ENCODE assay signal across 8 mouse cellular contexts in the genomic region with DNA sequence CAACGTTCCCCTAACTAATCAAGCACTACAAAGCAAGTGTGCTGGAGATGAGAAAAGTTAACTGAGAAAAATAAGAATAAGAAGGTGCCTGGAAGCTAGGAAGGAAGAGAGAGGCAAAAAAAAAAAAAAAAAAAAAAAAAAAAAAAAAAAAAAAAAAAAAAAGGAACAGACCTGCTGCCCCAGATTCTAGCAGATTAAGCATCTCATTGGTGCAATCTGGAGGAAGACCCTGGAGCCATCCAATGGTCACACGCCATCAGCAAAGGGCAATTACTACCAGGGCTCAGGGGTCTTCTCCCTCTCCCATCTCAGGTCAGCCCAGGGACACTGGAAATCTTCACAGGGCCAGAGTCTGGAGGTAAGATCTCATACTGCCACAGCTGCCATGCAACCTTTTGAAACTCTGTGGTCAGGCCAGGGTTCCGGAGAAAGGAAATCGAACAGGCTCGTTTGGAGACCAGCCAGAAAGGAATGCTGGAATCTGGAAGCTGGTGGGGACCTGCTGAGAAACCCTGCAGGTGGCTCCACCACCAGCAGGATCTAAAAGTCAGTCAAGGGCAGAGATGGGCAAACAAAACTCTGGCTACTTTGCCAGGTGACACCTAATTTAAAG. TPM values are rescaled to one million over a fixed set of nuclear protein-coding genes. Genes with fewer than 3 reads are reported as not detected.
A peak's percentile ranks its signal among the peaks of the same experiment; 100 is the strongest.
DNase-seq lines count a peak whose midpoint lies in the region; ATAC-seq and TF ChIP-seq lines count a peak whose summit lies in the region.

No protein-coding gene starts in this region.

- H3K9ac ChIP-seq in limb, embryonic 12.5 days (replicated peaks): no peak overlapping the region

- H3K27me3 ChIP-seq in limb, embryonic 12.5 days: no peaks in the 10 kb centered on the region

- ATAC-seq in limb, embryonic 12.5 days (ENCODE audit: insufficient number of reproducible peaks, insufficient read depth, low FRiP score, low TSS enrichment, low read depth): no peak
- ATAC-seq in CD4-positive, CD25-positive, alpha-beta regulatory T cell, adult 4 months: no peak

- H3K36me3 ChIP-seq in limb, embryonic 12.5 days: 0 out of 2 replicates have a peak, but pooled peaks cover 5% of the 10 kb centered on the region

- H3K9me3 ChIP-seq in limb, embryonic 12.5 days: no peaks in the 10 kb centered on the region

- peak overlapping the region; percentile 86 for H3K27ac ChIP-seq in gastrocnemius, adult 2 months
- peak overlapping the region; percentile 78 for H3K27ac ChIP-seq in limb, embryonic 12.5 days

- H3K4me2 ChIP-seq in limb, embryonic 12.5 days: no peak overlapping the region

- H3K4me1 ChIP-seq in limb, embryonic 12.5 days (replicated peaks): peaks cover 81% of the 10 kb centered on the region

- H3K4me3 ChIP-seq in gastrocnemius, adult 2 months: 0 out of 2 replicates have a peak overlapping the region, but pooled peaks have one; percentile 9
- no peak overlapping the region for H3K4me3 ChIP-seq in limb, embryonic 12.5 days (replicated peaks)

- intact Hi-C loops in gastrocnemius, adult 2 months (cut with DNase I): loop anchor here (5.0 kb wide), 1 partner anchor 46 kb away; no protein-coding TSS in a partner anchor
- intact Hi-C loops in gastrocnemius, postnatal 36 days (cut with DNase I): loop anchor here (5.0 kb wide), 1 partner anchor 46 kb away; no protein-coding TSS in a partner anchor
- intact Hi-C loops in heart, postnatal 10 days (cut with DNase I): loop anchor here (1.0 kb wide), 1 partner anchor 13 kb away; no protein-coding TSS in a partner anchor

- 26% methylated on average over 5 of the region's 5 CpGs for WGBS in limb, embryonic 12.5 days

- TF ChIP-seq CTCF in gastrocnemius, adult 2 months (IDR thresholded peaks at IDR 0.05): no peak

- no peak for DNase-seq in gastrocnemius, adult 2 months
- no peak for DNase-seq in gastrocnemius, postnatal 36 days
- DNase-seq in ES-CJ7 (ENCODE audit: low read depth, low spot score): peak; percentile 58
- DNase-seq in heart, postnatal 10 days: peak; percentile 51 to 52
- DNase-seq in embryo, embryonic 10.5 days (ENCODE audit: low spot score): no peak
- DNase-seq in gastrocnemius, postnatal 10 days: no peak

RNA-seq across cellular contexts. Expression of gene Rassf3, which starts 49.6 kb away (rescaled TPM):
- 10 to 100 TPM; 29.2 to 47.3 TPM for total RNA-seq in gastrocnemius, adult 2 months (2021)
- total RNA-seq in gastrocnemius, postnatal 36 days (2021): 10 to 100 TPM; 38.5 to 41.2 TPM
- total RNA-seq in heart, postnatal 10 days (2021): 100 to 1,000 TPM in 1 of 2 experiments, 10 to 100 TPM in 1; 98.8 to 116 TPM
- polyA plus RNA-seq in limb, embryonic 12.5 days (2016; fragmentation: Nextera tagmentation; extraction: Ambion mirVana): 20.2 and 22.2 TPM in 2 replicates
- total RNA-seq in gastrocnemius, postnatal 10 days (2021): 10 to 100 TPM; 53.4 to 54.4 TPM
- 1 to 10 TPM; 5.4 to 5.5 TPM for polyA plus RNA-seq in CD4-positive, CD25-positive, alpha-beta regulatory T cell, adult 4 months (2017; shearing (Covaris generic))

Comparison
In these comparisons a context has a peak if more than half of its experiments do, and no peak if none do; other contexts are left out.
1. DNase-seq: peak in ES-CJ7 (single experiment) and heart, postnatal 10 days (2 of 2); none in gastrocnemius, adult 2 months (single experiment), gastrocnemius, postnatal 36 days (0 of 2), embryo, embryonic 10.5 days (single experiment) and gastrocnemius, postnatal 10 days (single experiment).